Mouse (Mus musculus) E14TG2a.4 (cell line): ENCODE results near the gene Acad9.

Source experiments
- H3K27me3 ChIP-seq: 2 replicates; pipeline ENCODE4 v1.6.1; 2014; ENCODE audit warnings: low read length, control low read depth; ENCODE audit not compliant: insufficient read depth
- H3K36me3 ChIP-seq: 2 replicates; pipeline ENCODE4 v1.6.1; 2014; ENCODE audit warnings: low read length, control low read depth; ENCODE audit not compliant: insufficient read depth
- H3K4me1 ChIP-seq: replicated peaks from 2 replicates; pipeline ENCODE4 v1.6.1; 2014; ENCODE audit warnings: low read depth, low read length, control low read depth
- H3K4me3 ChIP-seq: replicated peaks from 2 replicates; pipeline ENCODE4 v1.5.1; 2014; ENCODE audit warnings: mild to moderate bottlenecking, low read length
- H3K9me3 ChIP-seq: 2 replicates; pipeline ENCODE4 v1.6.1; 2014; ENCODE audit warnings: low read length, control low read depth
- CTCF ChIP-seq: conservative IDR thresholded peaks from 2 replicates; pipeline ENCODE4 v1.5.1; 2014; ENCODE audit warnings: low read length
- NANOG ChIP-seq: IDR thresholded peaks from 2 replicates; pipeline ENCODE4 v1.6.1; 2014; ENCODE audit warnings: borderline replicate concordance, low read length, mixed read lengths
- POU5F1 ChIP-seq: IDR thresholded peaks from 2 replicates; pipeline ENCODE4 v1.6.1; 2014; ENCODE audit warnings: low read length, borderline replicate concordance

Gene Acad9

GRCm38 (mm10) chr3:36060096-36060850 is 5.5 kb upstream of the Acad9 start:
- Histone ChIP-seq H3K9me3 (peaks cover 2% of the 10 kb centered on the region; the same call in 1 of the 2 replicates), H3K4me3 (no peak overlapping the region)
- TF ChIP-seq CTCF: peak; percentile 40
- TF ChIP-seq POU5F1: no peak

DNA sequence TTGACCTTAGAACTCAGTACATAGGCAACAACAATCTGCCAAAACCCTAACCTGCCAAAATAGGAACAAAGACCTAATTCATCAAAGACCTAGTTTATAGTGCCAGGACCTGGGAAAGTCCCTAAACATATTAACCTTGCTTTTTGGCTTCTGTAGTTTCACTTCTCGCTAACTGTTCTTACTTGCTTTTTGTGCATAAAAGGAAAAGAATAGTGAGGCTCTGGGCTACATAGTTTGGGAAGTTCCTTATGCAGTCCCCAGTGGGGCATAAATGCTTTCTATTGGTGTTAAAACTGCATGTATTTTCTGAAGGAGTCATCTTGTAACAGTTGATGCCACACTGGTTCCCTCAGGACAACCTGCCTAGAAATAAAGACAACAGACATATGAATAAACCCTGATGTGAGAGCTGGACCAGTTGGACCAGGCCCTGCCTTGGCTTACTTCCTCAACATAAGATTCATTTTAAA is 1.2 kb upstream of the Acad9 start:
- Histone ChIP-seq H3K27me3 (no peaks in the 10 kb centered on the region; the same call in 1 of the 2 replicates), H3K9me3 (peaks cover 5% of the 10 kb centered on the region; the same call in 1 of the 2 replicates), H3K36me3 (peaks cover 17% of the 10 kb centered on the region), H3K4me3 (no peak overlapping the region), H3K4me1 (peaks cover 8% of the 10 kb centered on the region)
- no peak for TF ChIP-seq CTCF
- no peak for TF ChIP-seq POU5F1
- TF ChIP-seq NANOG: no peak

More at GRCm38 (mm10) chr3:36060096-36060850, 5.5 kb upstream of the Acad9 start:
- no peaks in the 10 kb centered on the region for H3K4me1 ChIP-seq
- no peaks in the 10 kb centered on the region; the same call in 1 of the 2 replicates for H3K27me3 ChIP-seq
- H3K36me3 ChIP-seq: no peaks in the 10 kb centered on the region

GRCm38 (mm10) chr3:36065166-36065565 is 613 bp upstream of the Acad9 start:
- no peaks in the 10 kb centered on the region; the same call in 1 of the 2 replicates for H3K27me3 ChIP-seq
- H3K36me3 ChIP-seq: peaks cover 23% of the 10 kb centered on the region
- peaks cover 5% of the 10 kb centered on the region; the same call in 1 of the 2 replicates for H3K9me3 ChIP-seq
- H3K4me1 ChIP-seq: peaks cover 8% of the 10 kb centered on the region
- H3K4me3 ChIP-seq: no peak overlapping the region
- TF ChIP-seq CTCF: no peak
- TF ChIP-seq POU5F1: no peak
- TF ChIP-seq NANOG: no peak

DNA sequence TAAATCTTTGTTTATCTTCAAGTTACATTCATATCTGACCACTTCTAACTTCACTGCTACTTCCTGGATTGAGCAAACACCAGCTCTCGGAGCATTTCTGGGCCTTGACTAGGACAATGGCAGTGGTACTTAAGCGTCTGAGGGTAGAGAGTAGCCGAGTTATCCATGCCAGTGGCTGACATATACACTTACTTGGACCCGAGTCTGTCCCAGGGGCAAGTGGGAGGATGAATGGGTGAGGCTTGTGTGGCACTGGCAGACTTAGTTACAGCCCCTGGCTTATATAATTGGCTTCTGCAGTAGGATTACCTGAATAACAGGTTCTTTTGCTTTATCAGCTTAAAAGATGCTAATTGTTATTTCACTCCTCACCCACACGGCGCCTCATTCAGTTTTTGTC is 2.0 kb downstream of the Acad9 start:
- Histone ChIP-seq H3K27me3 (no peaks in the 10 kb centered on the region), H3K4me1 (peaks cover 8% of the 10 kb centered on the region), H3K36me3 (peaks cover 36% of the 10 kb centered on the region), H3K4me3 (no peak overlapping the region), H3K9me3 (peaks cover 5% of the 10 kb centered on the region; the same call in 1 of the 2 replicates)
- no peak for TF ChIP-seq CTCF
- TF ChIP-seq POU5F1: no peak
- TF ChIP-seq NANOG: no peak

DNA sequence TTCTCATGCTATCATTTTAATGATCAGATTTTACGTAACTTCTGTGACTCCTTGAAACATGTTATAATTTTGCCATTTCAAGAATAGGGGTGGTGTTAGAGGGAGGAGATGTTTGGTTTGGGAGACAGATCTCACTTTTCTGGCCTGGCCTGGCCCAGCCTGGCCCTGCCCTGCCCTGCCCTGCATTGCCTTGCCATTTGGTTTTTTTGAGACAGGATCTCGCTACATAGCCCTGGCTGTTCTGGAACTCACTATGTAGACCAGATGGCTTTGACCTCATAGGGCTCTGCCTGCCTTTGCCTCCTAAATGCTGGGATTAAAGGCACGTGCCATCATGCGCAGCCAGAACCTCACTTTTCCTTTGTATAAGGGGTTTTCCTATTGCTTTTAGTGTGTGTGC is 4.7 kb downstream of the Acad9 start:
- H3K4me3 ChIP-seq: no peak overlapping the region
- H3K9me3 ChIP-seq: peaks cover 1% of the 10 kb centered on the region; the same call in 1 of the 2 replicates
- H3K27me3 ChIP-seq: no peaks in the 10 kb centered on the region
- TF ChIP-seq NANOG (no peak), POU5F1 (no peak), CTCF (no peak)
- H3K4me1 ChIP-seq: peaks cover 14% of the 10 kb centered on the region
- peaks cover 59% of the 10 kb centered on the region for H3K36me3 ChIP-seq

DNA sequence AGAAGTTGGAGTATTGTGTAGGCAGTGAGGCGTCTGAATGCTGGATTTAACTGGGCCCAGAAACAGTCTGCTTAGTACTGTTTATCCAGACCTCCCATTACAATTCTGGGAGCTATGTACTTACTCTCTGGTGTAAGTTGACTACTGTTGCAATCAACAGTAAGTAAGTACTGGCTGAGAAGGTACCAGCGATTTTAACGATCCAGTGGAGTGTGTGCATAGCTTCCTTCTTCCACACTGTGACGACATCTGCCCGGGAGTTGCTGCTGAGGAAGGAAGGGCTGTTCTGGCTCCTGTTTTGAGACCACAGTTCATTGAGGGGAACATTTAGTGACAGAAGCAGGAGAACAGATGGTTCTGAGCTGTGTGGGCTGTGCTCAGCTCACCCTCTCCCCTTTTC is 5.3 kb downstream of the Acad9 start:
- no peak overlapping the region for H3K4me3 ChIP-seq
- peaks cover 65% of the 10 kb centered on the region for H3K36me3 ChIP-seq
- H3K27me3 ChIP-seq: no peaks in the 10 kb centered on the region
- no peaks in the 10 kb centered on the region for H3K9me3 ChIP-seq
- H3K4me1 ChIP-seq: peaks cover 16% of the 10 kb centered on the region
- TF ChIP-seq NANOG (no peak), POU5F1 (no peak), CTCF (no peak)

GRCm38 (mm10) chr3:36074231-36074630 is 8.5 kb downstream of the Acad9 start:
- H3K4me3 ChIP-seq: no peak overlapping the region

DNA sequence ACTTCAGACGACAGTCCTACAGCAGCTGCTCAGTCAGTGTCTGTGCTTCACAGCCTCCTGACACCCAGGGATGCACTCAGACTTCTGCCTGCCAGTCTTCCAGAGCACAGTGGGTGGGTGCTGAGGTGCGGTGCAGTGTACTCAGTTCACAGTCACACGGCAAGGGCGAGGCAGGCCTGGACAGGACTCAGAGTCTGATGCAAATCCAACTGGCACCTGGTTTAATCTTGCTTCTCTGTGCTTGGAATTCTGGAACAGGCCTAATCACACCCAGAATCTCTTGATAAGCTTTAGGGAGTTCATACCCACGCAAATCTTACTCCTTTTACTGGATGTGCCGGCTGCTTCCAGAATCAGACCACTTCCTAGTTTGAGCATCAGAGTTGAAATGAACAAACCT is 9.7 kb downstream of the Acad9 start:
- Histone ChIP-seq H3K4me3 (no peak overlapping the region), H3K9me3 (no peaks in the 10 kb centered on the region), H3K4me1 (0 out of 2 replicates have a peak, but pooled peaks cover 8% of the 10 kb centered on the region), H3K27me3 (no peaks in the 10 kb centered on the region), H3K36me3 (peaks cover 84% of the 10 kb centered on the region)
- TF ChIP-seq CTCF (no peak), NANOG (no peak), POU5F1 (no peak)

More at GRCm38 (mm10) chr3:36074231-36074630, 8.5 kb downstream of the Acad9 start:
- Histone ChIP-seq H3K4me1 (0 out of 2 replicates have a peak, but pooled peaks cover 8% of the 10 kb centered on the region), H3K27me3 (no peaks in the 10 kb centered on the region), H3K9me3 (no peaks in the 10 kb centered on the region), H3K36me3 (peaks cover 84% of the 10 kb centered on the region)
- TF ChIP-seq POU5F1: no peak
- no peak for TF ChIP-seq CTCF
- no peak for TF ChIP-seq NANOG
